Mouse (Mus musculus) monocyte, adult 2 months (primary cell): Measurements from ENCODE around the gene Tnfrsf1b.
"Not testable (repeated sequence)": the region's sequence is repeated elsewhere in the genome, so short reads cannot be mapped to it uniquely, and the experiment has no call there.

ENCODE experiments used
- DNase-seq, 2 experiments: peaks; one replicate each; pipeline ENCODE4 v3.0.0; 2022; ENCODE audit warnings: low spot score in 2 of 2, low read depth in 1 of 2

Tnfrsf1b gene

GRCm38 (mm10) chr4:145193406-145193805 lies 53.3 kb downstream of the Tnfrsf1b start:
- DNase-seq: no peak

DNA sequence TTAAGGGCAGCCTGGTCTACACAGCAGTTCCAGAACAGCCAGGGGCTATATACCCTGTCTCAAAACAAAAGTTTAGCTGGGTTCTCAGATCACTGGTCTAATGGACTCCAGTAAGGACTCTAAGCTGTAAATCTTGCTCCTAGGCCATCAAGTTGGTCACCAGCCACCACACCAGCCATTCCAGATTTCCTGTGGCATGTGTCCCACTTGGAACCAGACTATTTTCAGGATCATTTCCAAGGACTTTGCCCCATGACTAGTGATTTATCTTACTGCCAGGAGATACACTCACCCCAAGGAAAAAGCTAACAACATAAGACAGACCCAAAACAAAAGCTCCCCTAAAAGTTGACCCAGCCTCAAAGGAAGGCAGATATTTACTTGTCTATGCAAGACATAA lies 54.0 kb downstream of the Tnfrsf1b start:
- DNase-seq: no peak

DNA sequence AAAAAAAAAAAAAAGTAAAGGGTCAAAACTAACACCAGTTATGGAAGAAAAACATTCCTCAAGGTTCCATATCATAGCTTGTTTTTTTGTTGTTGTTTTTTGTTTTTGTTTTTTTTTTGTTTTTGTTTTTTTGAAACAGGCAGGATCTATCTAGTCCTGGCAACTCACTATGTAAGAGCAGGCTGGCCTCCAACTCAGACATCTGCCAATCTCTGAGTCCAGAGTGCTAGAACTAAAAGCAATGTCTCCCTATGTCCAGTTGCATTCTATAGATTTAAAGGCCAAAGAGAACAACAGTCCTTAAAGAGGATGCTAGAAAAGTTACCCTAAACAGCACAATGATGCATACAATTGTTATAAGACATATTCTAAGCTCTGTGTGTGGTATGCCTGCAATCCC lies 58.1 kb downstream of the Tnfrsf1b start:
- no peak for DNase-seq

- DNase-seq: no peak
Observed at GRCm38 (mm10) chr4:145187619-145188018, 59.1 kb downstream of the Tnfrsf1b start.

DNA sequence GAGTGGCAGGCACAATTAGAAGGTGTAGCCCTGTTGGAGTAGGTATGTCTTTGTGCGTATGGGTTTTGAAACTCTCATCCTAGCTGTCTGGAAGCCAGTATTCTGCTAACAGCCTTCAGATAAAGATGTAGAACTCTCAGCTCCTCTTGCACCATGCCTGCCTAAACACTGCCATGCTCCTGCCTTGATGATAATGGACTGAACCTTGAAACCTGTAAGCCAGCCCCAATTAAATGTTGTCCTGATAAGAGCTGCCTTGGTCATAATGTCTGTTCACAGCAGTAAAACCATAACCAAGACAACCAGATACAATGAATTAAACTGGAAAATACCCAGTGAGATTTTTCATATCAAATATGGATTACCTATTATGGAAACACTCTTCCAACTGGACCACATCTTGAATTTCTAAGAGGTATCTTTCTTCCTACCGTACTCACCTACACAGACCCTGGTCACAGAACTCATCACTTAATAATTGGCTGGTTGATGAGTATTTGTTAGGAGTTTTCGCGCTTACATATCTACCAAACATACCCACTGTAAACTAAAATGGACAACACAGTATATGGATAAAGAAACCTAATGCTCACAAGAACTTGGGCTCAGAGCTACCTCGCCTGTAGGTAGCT lies 67.6 kb downstream of the Tnfrsf1b start:
- no peak for DNase-seq

GRCm38 (mm10) chr4:145165542-145165941 lies 81.1 kb downstream of the Tnfrsf1b start:
- not testable (repeated sequence) for DNase-seq

GRCm38 (mm10) chr4:145164111-145164510 lies 82.6 kb downstream of the Tnfrsf1b start:
- DNase-seq: no peak
